Mouse (Mus musculus): ENCODE results near the gene Tcl1b3. TPM values are rescaled to one million over a fixed set of nuclear protein-coding genes. Genes with fewer than 3 reads are reported as not detected.
"Not testable (repeated sequence)": the region's sequence is repeated elsewhere in the genome, so short reads cannot be mapped to it uniquely, and the experiment has no call there.

Tcl1b3 gene
- not detected in 2 replicates for polyA plus RNA-seq (2012; rRNA removed)

GRCm38 (mm10) chr12:105190743-105191142, at the start of gene Tcl1b3:
Gene Tcl1b3, plus strand, starts transcription at chr12:105191043.
- H3K4me3 ChIP-seq (ENCODE audit: extremely low read depth, insufficient read depth, insufficient read length); H3K36me3 ChIP-seq (ENCODE audit: control insufficient read depth, insufficient read depth, low read length); DNase-seq (ENCODE audit: low read depth in 1 of 2, low spot score in 2 of 2); H3K27ac ChIP-seq (ENCODE audit: insufficient read depth, low read length); H3K27me3 ChIP-seq (ENCODE audit: control insufficient read depth, insufficient read depth, low read length); H3K4me1 ChIP-seq (ENCODE audit: control insufficient read depth, insufficient read depth, insufficient read length): not testable (repeated sequence)
- WGBS = 90% methylated on average over 6 of the region's 6 CpGs

GRCm38 (mm10) chr12:105143096-105143495, 47.7 kb upstream of the Tcl1b3 start:
- H3K4me1 ChIP-seq (ENCODE audit: control insufficient read depth, insufficient read depth, insufficient read length) = no peaks in the 10 kb centered on the region
- no peaks in the 10 kb centered on the region for H3K36me3 ChIP-seq (ENCODE audit: control insufficient read depth, insufficient read depth, low read length)
- no peak for DNase-seq (ENCODE audit: low read depth in 1 of 2, low spot score in 2 of 2)
- no peak overlapping the region for H3K4me3 ChIP-seq (ENCODE audit: extremely low read depth, insufficient read depth, insufficient read length)
- no peak overlapping the region for H3K27ac ChIP-seq (ENCODE audit: insufficient read depth, low read length)
- no peaks in the 10 kb centered on the region for H3K27me3 ChIP-seq (ENCODE audit: control insufficient read depth, insufficient read depth, low read length)
- WGBS = 92% methylated on average over 3 of the region's 3 CpGs
- no peak for TF ChIP-seq POLR2A (IDR thresholded peaks at IDR 0.05; ENCODE audit: low read depth, low read length)
- no peak for TF ChIP-seq CTCF (IDR thresholded peaks at IDR 0.05; ENCODE audit: extremely low read depth, insufficient read depth, insufficient read length, insufficient replicate concordance)

- 38% methylated on average over 1 of the region's 1 CpGs for WGBS
- not testable (repeated sequence) for DNase-seq (ENCODE audit: low read depth in 1 of 2, low spot score in 2 of 2); H3K4me1 ChIP-seq (ENCODE audit: control insufficient read depth, insufficient read depth, insufficient read length); H3K27ac ChIP-seq (ENCODE audit: insufficient read depth, low read length); H3K4me3 ChIP-seq (ENCODE audit: extremely low read depth, insufficient read depth, insufficient read length); H3K27me3 ChIP-seq (ENCODE audit: control insufficient read depth, insufficient read depth, low read length); H3K36me3 ChIP-seq (ENCODE audit: control insufficient read depth, insufficient read depth, low read length)
Measured at GRCm38 (mm10) chr12:105144928-105145327, 45.9 kb upstream of the Tcl1b3 start.

GRCm38 (mm10) chr12:105145714-105146113, 45.1 kb upstream of the Tcl1b3 start, which contains the start of gene Tcl1b2:
Gene Tcl1b2, plus strand, starts transcription at chr12:105146014.
- no peak for TF ChIP-seq POLR2A (IDR thresholded peaks at IDR 0.05; ENCODE audit: low read depth, low read length)
- TF ChIP-seq CTCF (IDR thresholded peaks at IDR 0.05; ENCODE audit: extremely low read depth, insufficient read depth, insufficient read length, insufficient replicate concordance) = no peak
- Histone ChIP-seq H3K27ac (ENCODE audit: insufficient read depth, low read length) (no peak within 1 kb of the TSS), H3K27me3 (ENCODE audit: control insufficient read depth, insufficient read depth, low read length) (no peaks in the 10 kb centered on the region), H3K36me3 (ENCODE audit: control insufficient read depth, insufficient read depth, low read length) (no peaks in the 10 kb centered on the region), H3K4me3 (ENCODE audit: extremely low read depth, insufficient read depth, insufficient read length) (no peak within 1 kb of the TSS), H3K4me1 (ENCODE audit: control insufficient read depth, insufficient read depth, insufficient read length) (no peaks in the 10 kb centered on the region)
- no peak for DNase-seq (ENCODE audit: low read depth in 1 of 2, low spot score in 2 of 2)
- WGBS = 64% methylated on average over 3 of the region's 3 CpGs

- not testable (repeated sequence) for H3K27ac ChIP-seq (ENCODE audit: insufficient read depth, low read length); H3K4me1 ChIP-seq (ENCODE audit: control insufficient read depth, insufficient read depth, insufficient read length); H3K27me3 ChIP-seq (ENCODE audit: control insufficient read depth, insufficient read depth, low read length); H3K4me3 ChIP-seq (ENCODE audit: extremely low read depth, insufficient read depth, insufficient read length); DNase-seq (ENCODE audit: low read depth in 1 of 2, low spot score in 2 of 2); H3K36me3 ChIP-seq (ENCODE audit: control insufficient read depth, insufficient read depth, low read length)
- WGBS = 59% methylated on average over 4 of the region's 4 CpGs
Measured at GRCm38 (mm10) chr12:105155286-105155685, 35.6 kb upstream of the Tcl1b3 start.

- WGBS = 17% methylated on average over 6 of the region's 6 CpGs
- no peak for TF ChIP-seq POLR2A (IDR thresholded peaks at IDR 0.05; ENCODE audit: low read depth, low read length)
- TF ChIP-seq CTCF (IDR thresholded peaks at IDR 0.05; ENCODE audit: extremely low read depth, insufficient read depth, insufficient read length, insufficient replicate concordance) = no peak
- no peak overlapping the region for H3K27ac ChIP-seq (ENCODE audit: insufficient read depth, low read length)
- no peaks in the 10 kb centered on the region for H3K27me3 ChIP-seq (ENCODE audit: control insufficient read depth, insufficient read depth, low read length)
- DNase-seq (ENCODE audit: low read depth in 1 of 2, low spot score in 2 of 2) = no peak
- no peak overlapping the region for H3K4me3 ChIP-seq (ENCODE audit: extremely low read depth, insufficient read depth, insufficient read length)
- no peaks in the 10 kb centered on the region for H3K4me1 ChIP-seq (ENCODE audit: control insufficient read depth, insufficient read depth, insufficient read length)
- no peaks in the 10 kb centered on the region for H3K36me3 ChIP-seq (ENCODE audit: control insufficient read depth, insufficient read depth, low read length)
Measured at GRCm38 (mm10) chr12:105158842-105159241, 32.0 kb upstream of the Tcl1b3 start.

- Histone ChIP-seq H3K4me1 (ENCODE audit: control insufficient read depth, insufficient read depth, insufficient read length) (no peaks in the 10 kb centered on the region), H3K36me3 (ENCODE audit: control insufficient read depth, insufficient read depth, low read length) (no peaks in the 10 kb centered on the region), H3K4me3 (ENCODE audit: extremely low read depth, insufficient read depth, insufficient read length) (no peak within 1 kb of the TSS), H3K27ac (ENCODE audit: insufficient read depth, low read length) (no peak within 1 kb of the TSS), H3K27me3 (ENCODE audit: control insufficient read depth, insufficient read depth, low read length) (no peaks in the 10 kb centered on the region)
- DNase-seq (ENCODE audit: low read depth in 1 of 2, low spot score in 2 of 2) = no peak
- TF ChIP-seq CTCF (IDR thresholded peaks at IDR 0.05; ENCODE audit: extremely low read depth, insufficient read depth, insufficient read length, insufficient replicate concordance) = no peak
- TF ChIP-seq POLR2A (IDR thresholded peaks at IDR 0.05; ENCODE audit: low read depth, low read length) = no peak
- 55% methylated on average over 4 of the region's 4 CpGs for WGBS
Measured at GRCm38 (mm10) chr12:105159390-105159789, 31.5 kb upstream of the Tcl1b3 start, which contains the start of gene Tcl1b1. Gene Tcl1b1, plus strand, starts transcription at chr12:105159690.

GRCm38 (mm10) chr12:105166734-105167133, 24.1 kb upstream of the Tcl1b3 start:
- WGBS = 28% methylated on average over 3 of the region's 3 CpGs
- Histone ChIP-seq H3K4me1 (ENCODE audit: control insufficient read depth, insufficient read depth, insufficient read length) (no peaks in the 10 kb centered on the region), H3K36me3 (ENCODE audit: control insufficient read depth, insufficient read depth, low read length) (no peaks in the 10 kb centered on the region), H3K27ac (ENCODE audit: insufficient read depth, low read length) (no peak overlapping the region), H3K4me3 (ENCODE audit: extremely low read depth, insufficient read depth, insufficient read length) (no peak overlapping the region), H3K27me3 (ENCODE audit: control insufficient read depth, insufficient read depth, low read length) (no peaks in the 10 kb centered on the region)
- TF ChIP-seq POLR2A (IDR thresholded peaks at IDR 0.05; ENCODE audit: low read depth, low read length) (no peak), CTCF (IDR thresholded peaks at IDR 0.05; ENCODE audit: extremely low read depth, insufficient read depth, insufficient read length, insufficient replicate concordance) (no peak)
- DNase-seq (ENCODE audit: low read depth in 1 of 2, low spot score in 2 of 2) = no peak

All from spleen, adult 2 months (tissue).